Mouse (Mus musculus) right cerebral cortex, postnatal 14 days (tissue): ENCODE measurements around the gene Ubqln1.

ENCODE experiments used
- DNase-seq: peaks from one replicate; pipeline ENCODE4 v3.0.0; 2022

Ubqln1 gene

GRCm38 (mm10) chr13:58197981-58198640 lies 17.3 kb downstream of the Ubqln1 start:
- DNase-seq: no peak

GRCm38 (mm10) chr13:58197211-58197610 lies 18.2 kb downstream of the Ubqln1 start:
- no peak for DNase-seq

- DNase-seq: no peak
These were observed 20.5 kb downstream of the Ubqln1 start for GRCm38 (mm10) chr13:58194908-58195307.

- no peak for DNase-seq
These were observed 22.2 kb downstream of the Ubqln1 start for GRCm38 (mm10) chr13:58193221-58193620.

- DNase-seq: no peak
These were observed 23.3 kb downstream of the Ubqln1 start for GRCm38 (mm10) chr13:58192146-58192545.

GRCm38 (mm10) chr13:58191516-58191915 lies 23.9 kb downstream of the Ubqln1 start:
- no peak for DNase-seq

- peak; percentile 16 for DNase-seq
These were observed 26.0 kb downstream of the Ubqln1 start for GRCm38 (mm10) chr13:58189473-58189872.

GRCm38 (mm10) chr13:58188412-58188811 lies 27.0 kb downstream of the Ubqln1 start:
- DNase-seq: peak; percentile 89

- no peak for DNase-seq
These were observed 27.7 kb downstream of the Ubqln1 start for GRCm38 (mm10) chr13:58187751-58188150.

GRCm38 (mm10) chr13:58186281-58186680 lies 29.2 kb downstream of the Ubqln1 start:
- no peak for DNase-seq

GRCm38 (mm10) chr13:58184111-58184510 lies 31.3 kb downstream of the Ubqln1 start:
- DNase-seq: no peak

- no peak for DNase-seq
These were observed 33.6 kb downstream of the Ubqln1 start for GRCm38 (mm10) chr13:58181607-58182551.

GRCm38 (mm10) chr13:58177511-58178208 lies 37.8 kb downstream of the Ubqln1 start:
- peak; percentile 100 for DNase-seq

- DNase-seq: no peak
These were observed 39.3 kb downstream of the Ubqln1 start for GRCm38 (mm10) chr13:58176105-58176504.

GRCm38 (mm10) chr13:58168119-58168518 lies 47.3 kb downstream of the Ubqln1 start:
- no peak for DNase-seq

- DNase-seq: no peak
These were observed 52.1 kb downstream of the Ubqln1 start for GRCm38 (mm10) chr13:58163343-58163742.

GRCm38 (mm10) chr13:58160761-58161160 lies 54.7 kb downstream of the Ubqln1 start:
- no peak for DNase-seq

- DNase-seq: peak; percentile 85
These were observed 57.1 kb downstream of the Ubqln1 start for GRCm38 (mm10) chr13:58158099-58158912.

GRCm38 (mm10) chr13:58157447-58158098 lies 57.9 kb downstream of the Ubqln1 start, which contains the start of gene Idnk:
Gene Idnk (plus strand): TSS chr13:58157649.
- DNase-seq: peak; percentile 81

GRCm38 (mm10) chr13:58157036-58157435 lies 58.4 kb downstream of the Ubqln1 start:
- no peak for DNase-seq

GRCm38 (mm10) chr13:58156031-58156430 lies 59.4 kb downstream of the Ubqln1 start:
- no peak for DNase-seq

- DNase-seq: no peak
These were observed 65.0 kb downstream of the Ubqln1 start for GRCm38 (mm10) chr13:58150442-58150841.
